Mouse (Mus musculus): ENCODE results near the gene Gng13. TPM values are rescaled to one million over a fixed set of nuclear protein-coding genes. Genes with fewer than 3 reads are reported as not detected.

Gene Gng13
- polyA plus RNA-seq (2014; fragmentation: Nextera tagmentation; extraction: Ambion mirVana) = 3.2 and 9.7 TPM in 2 replicates

- H3K9ac ChIP-seq (ENCODE audit: low read length) = peak within 1 kb of the TSS; percentile 41
- peak within 1 kb of the TSS; percentile 28 for H3K4me3 ChIP-seq (ENCODE audit: low read depth, low read length)
- H3K27me3 ChIP-seq (ENCODE audit: control insufficient read depth, insufficient read depth, low read length) = peaks cover 17% of the 10 kb centered on the region
- WGBS = 1% methylated on average over 44 of the region's 45 CpGs
- no peaks in the 10 kb centered on the region for H3K9me3 ChIP-seq (ENCODE audit: control insufficient read depth, low read length)
- peaks cover 11% of the 10 kb centered on the region for H3K36me3 ChIP-seq (ENCODE audit: control insufficient read depth, insufficient read depth, low read length)
- H3K27ac ChIP-seq (replicated peaks; ENCODE audit: low read depth, low read length) = no peak within 1 kb of the TSS
- H3K4me1 ChIP-seq (ENCODE audit: control insufficient read depth, insufficient read depth, low read length) = peaks cover 10% of the 10 kb centered on the region; the same call in 1 of the 2 replicates
- DNase-seq (ENCODE audit: low spot score) (peak; percentile 48), ATAC-seq (ENCODE audit: insufficient number of reproducible peaks, low FRiP score, low TSS enrichment, low read depth) (no peak)
- H3K4me2 ChIP-seq (ENCODE audit: low read depth, severe bottlenecking) = peak within 1 kb of the TSS; percentile 73
Measured at GRCm38 (mm10) chr17:25716711-25717637, at the start of gene Gng13. TSS of gene Gng13 (plus strand) at chr17:25717171.

- Histone ChIP-seq H3K27ac (replicated peaks; ENCODE audit: low read depth, low read length) (no peak overlapping the region), H3K9ac (ENCODE audit: low read length) (no peak overlapping the region), H3K9me3 (ENCODE audit: control insufficient read depth, low read length) (no peaks in the 10 kb centered on the region), H3K36me3 (ENCODE audit: control insufficient read depth, insufficient read depth, low read length) (no peaks in the 10 kb centered on the region), H3K4me3 (ENCODE audit: low read depth, low read length) (no peak overlapping the region), H3K27me3 (ENCODE audit: control insufficient read depth, insufficient read depth, low read length) (no peaks in the 10 kb centered on the region), H3K4me2 (ENCODE audit: low read depth, severe bottlenecking) (no peak overlapping the region), H3K4me1 (ENCODE audit: control insufficient read depth, insufficient read depth, low read length) (peaks cover under 1% of the 10 kb centered on the region; the same call in 1 of the 2 replicates)
- 84% methylated on average over 7 of the region's 7 CpGs for WGBS
- ATAC-seq (ENCODE audit: insufficient number of reproducible peaks, low FRiP score, low TSS enrichment, low read depth) (no peak), DNase-seq (ENCODE audit: low spot score) (no peak)
Measured at GRCm38 (mm10) chr17:25668481-25669055, 48.4 kb upstream of the Gng13 start.

- Histone ChIP-seq H3K27ac (replicated peaks; ENCODE audit: low read depth, low read length) (no peak overlapping the region), H3K27me3 (ENCODE audit: control insufficient read depth, insufficient read depth, low read length) (no peaks in the 10 kb centered on the region), H3K9ac (ENCODE audit: low read length) (no peak overlapping the region), H3K4me1 (ENCODE audit: control insufficient read depth, insufficient read depth, low read length) (no peaks in the 10 kb centered on the region; the same call in 1 of the 2 replicates), H3K4me3 (ENCODE audit: low read depth, low read length) (no peak overlapping the region), H3K36me3 (ENCODE audit: control insufficient read depth, insufficient read depth, low read length) (no peaks in the 10 kb centered on the region), H3K4me2 (ENCODE audit: low read depth, severe bottlenecking) (no peak overlapping the region), H3K9me3 (ENCODE audit: control insufficient read depth, low read length) (no peaks in the 10 kb centered on the region)
- DNase-seq (ENCODE audit: low spot score) (no peak), ATAC-seq (ENCODE audit: insufficient number of reproducible peaks, low FRiP score, low TSS enrichment, low read depth) (no peak)
Measured at GRCm38 (mm10) chr17:25672982-25673381, 44.0 kb upstream of the Gng13 start.

GRCm38 (mm10) chr17:25677969-25678368, 39.0 kb upstream of the Gng13 start:
- DNase-seq (ENCODE audit: low spot score) (no peak), ATAC-seq (ENCODE audit: insufficient number of reproducible peaks, low FRiP score, low TSS enrichment, low read depth) (no peak)
- Histone ChIP-seq H3K9ac (ENCODE audit: low read length) (no peak overlapping the region), H3K4me1 (ENCODE audit: control insufficient read depth, insufficient read depth, low read length) (no peaks in the 10 kb centered on the region), H3K36me3 (ENCODE audit: control insufficient read depth, insufficient read depth, low read length) (no peaks in the 10 kb centered on the region), H3K27ac (replicated peaks; ENCODE audit: low read depth, low read length) (no peak overlapping the region), H3K4me3 (ENCODE audit: low read depth, low read length) (no peak overlapping the region), H3K9me3 (ENCODE audit: control insufficient read depth, low read length) (no peaks in the 10 kb centered on the region), H3K4me2 (ENCODE audit: low read depth, severe bottlenecking) (no peak overlapping the region), H3K27me3 (ENCODE audit: control insufficient read depth, insufficient read depth, low read length) (no peaks in the 10 kb centered on the region)
- WGBS = 57% methylated on average over 6 of the region's 6 CpGs

GRCm38 (mm10) chr17:25679818-25680217, 37.2 kb upstream of the Gng13 start:
- ATAC-seq (ENCODE audit: insufficient number of reproducible peaks, low FRiP score, low TSS enrichment, low read depth) (no peak), DNase-seq (ENCODE audit: low spot score) (no peak)
- Histone ChIP-seq H3K9ac (ENCODE audit: low read length) (0 out of 2 replicates have a peak overlapping the region, but pooled peaks have one; percentile 1), H3K9me3 (ENCODE audit: control insufficient read depth, low read length) (no peaks in the 10 kb centered on the region), H3K36me3 (ENCODE audit: control insufficient read depth, insufficient read depth, low read length) (no peaks in the 10 kb centered on the region), H3K27ac (replicated peaks; ENCODE audit: low read depth, low read length) (no peak overlapping the region), H3K4me2 (ENCODE audit: low read depth, severe bottlenecking) (no peak overlapping the region), H3K4me3 (ENCODE audit: low read depth, low read length) (no peak overlapping the region), H3K4me1 (ENCODE audit: control insufficient read depth, insufficient read depth, low read length) (no peaks in the 10 kb centered on the region), H3K27me3 (ENCODE audit: control insufficient read depth, insufficient read depth, low read length) (no peaks in the 10 kb centered on the region)
- WGBS = 14% methylated on average over 5 of the region's 5 CpGs

GRCm38 (mm10) chr17:25681636-25682035, 35.3 kb upstream of the Gng13 start:
- Histone ChIP-seq H3K4me3 (ENCODE audit: low read depth, low read length) (no peak overlapping the region), H3K27me3 (ENCODE audit: control insufficient read depth, insufficient read depth, low read length) (no peaks in the 10 kb centered on the region), H3K27ac (replicated peaks; ENCODE audit: low read depth, low read length) (no peak overlapping the region), H3K36me3 (ENCODE audit: control insufficient read depth, insufficient read depth, low read length) (no peaks in the 10 kb centered on the region), H3K4me1 (ENCODE audit: control insufficient read depth, insufficient read depth, low read length) (0 out of 2 replicates have a peak, but pooled peaks cover 3% of the 10 kb centered on the region), H3K4me2 (ENCODE audit: low read depth, severe bottlenecking) (no peak overlapping the region), H3K9me3 (ENCODE audit: control insufficient read depth, low read length) (no peaks in the 10 kb centered on the region), H3K9ac (ENCODE audit: low read length) (no peak overlapping the region)
- 86% methylated on average over 4 of the region's 4 CpGs for WGBS
- DNase-seq (ENCODE audit: low spot score) = no peak
- no peak for ATAC-seq (ENCODE audit: insufficient number of reproducible peaks, low FRiP score, low TSS enrichment, low read depth)

GRCm38 (mm10) chr17:25686323-25686722, 30.6 kb upstream of the Gng13 start:
- DNase-seq (ENCODE audit: low spot score) (peak; percentile 57), ATAC-seq (ENCODE audit: insufficient number of reproducible peaks, low FRiP score, low TSS enrichment, low read depth) (no peak)
- no peaks in the 10 kb centered on the region for H3K36me3 ChIP-seq (ENCODE audit: control insufficient read depth, insufficient read depth, low read length)
- H3K9me3 ChIP-seq (ENCODE audit: control insufficient read depth, low read length) = no peaks in the 10 kb centered on the region
- no peak overlapping the region for H3K9ac ChIP-seq (ENCODE audit: low read length)
- no peaks in the 10 kb centered on the region for H3K27me3 ChIP-seq (ENCODE audit: control insufficient read depth, insufficient read depth, low read length)
- H3K27ac ChIP-seq (replicated peaks; ENCODE audit: low read depth, low read length) = no peak overlapping the region
- H3K4me2 ChIP-seq (ENCODE audit: low read depth, severe bottlenecking) = no peak overlapping the region
- 0 out of 2 replicates have a peak, but pooled peaks cover 7% of the 10 kb centered on the region for H3K4me1 ChIP-seq (ENCODE audit: control insufficient read depth, insufficient read depth, low read length)
- no peak overlapping the region for H3K4me3 ChIP-seq (ENCODE audit: low read depth, low read length)
- 41% methylated on average over 7 of the region's 7 CpGs for WGBS

- H3K4me3 ChIP-seq (ENCODE audit: low read depth, low read length) = no peak overlapping the region
- no peak overlapping the region for H3K27ac ChIP-seq (replicated peaks; ENCODE audit: low read depth, low read length)
- no peaks in the 10 kb centered on the region for H3K9me3 ChIP-seq (ENCODE audit: control insufficient read depth, low read length)
- H3K36me3 ChIP-seq (ENCODE audit: control insufficient read depth, insufficient read depth, low read length) = no peaks in the 10 kb centered on the region
- H3K4me1 ChIP-seq (ENCODE audit: control insufficient read depth, insufficient read depth, low read length) = 0 out of 2 replicates have a peak, but pooled peaks cover 7% of the 10 kb centered on the region
- WGBS = 85% methylated on average over 4 of the region's 4 CpGs
- H3K4me2 ChIP-seq (ENCODE audit: low read depth, severe bottlenecking) = no peak overlapping the region
- ATAC-seq (ENCODE audit: insufficient number of reproducible peaks, low FRiP score, low TSS enrichment, low read depth) (no peak), DNase-seq (ENCODE audit: low spot score) (no peak)
- H3K9ac ChIP-seq (ENCODE audit: low read length) = no peak overlapping the region
- H3K27me3 ChIP-seq (ENCODE audit: control insufficient read depth, insufficient read depth, low read length) = no peaks in the 10 kb centered on the region
Measured at GRCm38 (mm10) chr17:25688922-25689321, 28.0 kb upstream of the Gng13 start.

All from limb, embryonic 11.5 days (tissue).